Mouse (Mus musculus): ENCODE data around the gene Usp6nl. TPM values are rescaled to one million over a fixed set of nuclear protein-coding genes. Genes with fewer than 3 reads are reported as not detected.

Gene Usp6nl
- total and polyA plus RNA-seq, 2 experiments from 2014 or later: 7.8 to 16.8 TPM

GRCm38 (mm10) chr2:6493886-6494285 is 171.4 kb downstream of the Usp6nl start:
- Histone ChIP-seq H3K27ac (no peak overlapping the region), H3K4me2 (ENCODE audit: low read depth, low read length) (no peak overlapping the region), H3K4me1 (ENCODE audit: insufficient read depth, low read length) (no peaks in the 10 kb centered on the region), H3K36me3 (ENCODE audit: insufficient read depth, low read length) (no peaks in the 10 kb centered on the region), H3K4me3 (ENCODE audit: low read length) (no peak overlapping the region), H3K9me3 (ENCODE audit: low read length) (no peaks in the 10 kb centered on the region), H3K27me3 (ENCODE audit: insufficient read depth, low read length) (no peaks in the 10 kb centered on the region), H3K9ac (replicated peaks; ENCODE audit: low read length) (no peak overlapping the region)
- ATAC-seq (0 out of 2 replicates have a peak, but pooled peaks have one; percentile 25), DNase-seq (ENCODE audit: low spot score) (no peak)
- TF ChIP-seq CTCF (IDR thresholded peaks at IDR 0.05; ENCODE audit: low read depth): no peak
- 81% methylated on average over 5 of the region's 5 CpGs for WGBS

Other genes starting within 250 kb of the Usp6nl start
- 8.9 and 9.8 TPM in 2 replicates for gene Proser2, start 192.5 kb upstream of the Usp6nl start, total RNA-seq (2014; rRNA removed)
- gene Proser2, start 192.5 kb upstream of the Usp6nl start, polyA plus RNA-seq (2015; fragmentation: Nextera tagmentation; extraction: Ambion mirVana): 8.0 and 10.2 TPM in 2 replicates
- 1.5 and 1.6 TPM in 2 replicates for gene Echdc3, start 109.6 kb upstream of the Usp6nl start, total RNA-seq (2014; rRNA removed)
- 1.5 and 1.7 TPM in 2 replicates for gene Echdc3, start 109.6 kb upstream of the Usp6nl start, polyA plus RNA-seq (2015; fragmentation: Nextera tagmentation; extraction: Ambion mirVana)

Data from hindbrain, postnatal 0 days (tissue).